ENCODE assay signal across 20 mouse cellular contexts in genomic region chr6:22036396-22036795, GRCm38 (mm10).
"Had no signal": no experiment of that assay in that cellular context is flagged by ENCODE, and none has a peak within 500 bp of the region (broad histone marks: within the 10 kb centered on the region; RNA-seq: fewer than 3 reads in every experiment).

No protein-coding gene starts in this region.

- H3K36me3 ChIP-seq: liver, embryonic 12.5 days; midbrain, embryonic 10.5 days; neural tube, embryonic 13.5 days; neural tube, embryonic 15.5 days had no signal

- ATAC-seq: liver, embryonic 12.5 days; lung, postnatal 0 days; midbrain, embryonic 16.5 days had no signal

- H3K9me3 ChIP-seq: liver, embryonic 12.5 days; midbrain, embryonic 10.5 days; neural tube, embryonic 13.5 days; neural tube, embryonic 15.5 days had no signal

- H3K4me2 ChIP-seq: liver, embryonic 12.5 days; neural tube, embryonic 13.5 days; neural tube, embryonic 15.5 days had no signal

- DNase-seq: lung, adult 18-20 months; lung, postnatal 14 days; lung, postnatal 4 days; midbrain, embryonic 14.5 days; retina, postnatal 1 day; right cerebral cortex, adult 18-20 months; right cerebral cortex, postnatal 25 days; right cerebral cortex, postnatal 4 days; spleen, adult 18-20 months; thymus, adult 18-20 months; thymus, postnatal 14 days; thymus, postnatal 36 days had no signal

- H3K4me3 ChIP-seq: liver, embryonic 12.5 days; midbrain, embryonic 10.5 days; myocyte; neural tube, embryonic 13.5 days; neural tube, embryonic 15.5 days had no signal

- H3K27me3 ChIP-seq: liver, embryonic 12.5 days; neural tube, embryonic 13.5 days; neural tube, embryonic 15.5 days had no signal

- H3K9ac ChIP-seq: liver, embryonic 12.5 days; liver, embryonic 14.5 days; neural tube, embryonic 13.5 days; neural tube, embryonic 15.5 days had no signal

- H3K27ac ChIP-seq: liver, embryonic 12.5 days; liver, embryonic 14.5 days; midbrain, embryonic 10.5 days; neural tube, embryonic 13.5 days; neural tube, embryonic 15.5 days had no signal

- H3K4me1 ChIP-seq: liver, embryonic 12.5 days had no signal
